Mouse (Mus musculus) granulocyte monocyte progenitor cell, adult 5-6 weeks (primary cell): Measurements from ENCODE around the gene 9030025P20Rik. TPM values are rescaled to one million over a fixed set of nuclear protein-coding genes. Genes with fewer than 3 reads are reported as not detected.
"Not testable (repeated sequence)": the region's sequence is repeated elsewhere in the genome, so short reads cannot be mapped to it uniquely, and the experiment has no call there.

Source experiments
- ATAC-seq: replicated peaks from 2 replicates; pipeline ENCODE4 v1.8.0; 2016; ENCODE audit warnings: mild to moderate bottlenecking, moderate TSS enrichment, inconsistent platforms; ENCODE audit not compliant: poor library complexity, severe bottlenecking
- total RNA-seq, 2 experiments: library from RNA; stranded (forward) in 1 of 2; stranded (reverse) in 1 of 2; fragments of 200-712, 200-1000 nt in 1 of 2; fragments of >200 nt in 1 of 2; fragmentation: Nextera tagmentation in 1 of 2; gene quantifications; 2 replicates each; pipeline ENCODE4 v1.2.3; 2014 to 2017

9030025P20Rik gene
- total RNA-seq (2014; fragmentation: Nextera tagmentation) (6.5 and 10.5 TPM in 2 replicates), total RNA-seq (2017) (4.7 and 6.3 TPM in 2 replicates)

DNA sequence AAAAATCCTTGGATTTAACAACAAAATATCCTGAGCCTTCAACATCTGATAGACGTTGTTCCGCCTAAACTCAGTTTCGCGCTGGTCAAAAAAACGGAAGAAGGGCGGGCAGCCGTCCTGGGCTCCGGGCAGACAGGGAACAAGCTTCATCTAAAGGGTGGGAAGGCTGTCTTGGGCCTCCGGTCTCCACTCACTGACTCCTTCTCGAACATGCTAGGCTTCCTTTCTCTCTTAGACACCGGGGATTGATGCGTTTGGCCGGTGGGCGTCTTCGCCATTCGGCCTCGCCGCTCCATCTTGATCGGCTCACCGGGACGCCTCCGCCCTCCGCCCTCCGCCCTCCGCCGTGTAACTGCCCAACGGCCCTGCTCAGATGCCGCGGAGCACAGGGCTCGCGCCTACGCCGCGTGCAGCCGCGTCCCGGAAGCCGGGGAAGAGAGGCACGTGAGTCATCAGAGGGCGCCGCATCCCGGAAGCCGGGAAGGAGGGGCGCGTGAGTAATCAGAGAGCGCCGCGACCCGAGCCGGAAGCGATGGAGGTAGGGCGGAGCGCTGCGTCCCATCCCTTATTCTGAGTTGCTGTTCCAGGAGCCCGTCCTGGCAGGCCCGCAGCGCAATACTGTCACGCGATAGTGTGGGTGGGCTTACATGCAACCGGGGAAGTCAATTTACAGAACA is at the start of gene 9030025P20Rik, which contains the start of gene Gm3417:
Gene 9030025P20Rik (plus strand): TSS at position 107 of the 677 bp plus-strand sequence.
Gene Gm3417 (minus strand): TSS at position 429 of the 677 bp plus-strand sequence.
- peak; percentile 94 for ATAC-seq

DNA sequence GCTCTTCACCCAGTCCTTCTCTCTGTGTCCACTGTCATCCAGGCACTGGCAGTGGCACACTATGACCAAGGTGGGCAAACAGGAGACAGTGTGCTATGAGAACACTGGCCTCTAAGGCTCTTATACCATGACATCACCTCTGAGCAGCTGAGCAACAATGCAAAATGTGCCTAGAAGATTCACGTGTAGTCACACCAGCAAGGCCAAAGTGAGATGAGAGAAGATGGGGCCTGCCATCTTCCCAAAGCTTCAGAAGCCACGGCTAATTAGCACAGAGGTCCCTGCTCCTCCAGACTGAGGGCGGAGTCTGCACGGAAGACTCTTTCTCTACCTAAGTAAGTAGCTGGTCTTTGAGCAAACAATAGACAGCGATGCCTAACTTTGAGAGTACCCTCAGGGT is 49.6 kb upstream of the 9030025P20Rik start:
- no peak for ATAC-seq

DNA sequence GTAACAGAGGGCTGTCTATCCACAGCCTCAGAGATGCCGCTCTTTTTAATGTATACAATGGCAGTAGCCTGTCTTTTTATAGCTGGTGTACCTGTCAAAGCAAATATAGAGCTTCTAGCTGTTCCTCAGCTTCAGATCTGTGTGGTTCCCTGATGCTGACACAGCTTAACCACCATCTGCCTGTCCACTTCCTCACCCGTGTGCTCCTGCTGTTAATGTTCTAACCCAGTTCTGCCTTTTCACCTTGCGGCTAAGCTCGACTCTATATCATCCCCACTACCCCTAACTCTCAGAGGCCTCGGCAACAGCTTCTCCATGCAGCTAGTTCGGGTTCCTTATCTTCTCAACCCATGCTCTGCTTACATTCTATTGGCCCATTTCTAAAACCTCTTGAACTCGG is 47.6 kb upstream of the 9030025P20Rik start:
- peak; percentile 75 for ATAC-seq

DNA sequence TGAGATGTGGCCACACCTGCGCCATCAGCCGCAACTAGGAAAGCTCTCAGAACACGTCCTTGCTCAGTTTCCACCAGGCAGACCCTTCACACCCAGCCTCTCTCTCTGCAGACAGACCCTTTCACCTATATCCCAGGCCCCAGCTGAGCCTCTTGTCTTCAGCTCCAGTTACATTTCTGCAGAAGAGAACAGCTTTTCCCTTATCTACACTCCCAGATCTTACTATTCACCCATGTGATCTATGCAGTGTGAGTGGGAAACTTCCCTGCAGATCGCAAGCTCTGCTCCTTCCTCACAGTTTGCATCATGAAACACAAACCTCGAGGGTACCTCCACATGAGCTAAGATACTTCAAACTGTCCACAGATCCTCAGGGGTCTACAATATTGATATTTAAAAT is 46.8 kb upstream of the 9030025P20Rik start:
- ATAC-seq, result no peak

DNA sequence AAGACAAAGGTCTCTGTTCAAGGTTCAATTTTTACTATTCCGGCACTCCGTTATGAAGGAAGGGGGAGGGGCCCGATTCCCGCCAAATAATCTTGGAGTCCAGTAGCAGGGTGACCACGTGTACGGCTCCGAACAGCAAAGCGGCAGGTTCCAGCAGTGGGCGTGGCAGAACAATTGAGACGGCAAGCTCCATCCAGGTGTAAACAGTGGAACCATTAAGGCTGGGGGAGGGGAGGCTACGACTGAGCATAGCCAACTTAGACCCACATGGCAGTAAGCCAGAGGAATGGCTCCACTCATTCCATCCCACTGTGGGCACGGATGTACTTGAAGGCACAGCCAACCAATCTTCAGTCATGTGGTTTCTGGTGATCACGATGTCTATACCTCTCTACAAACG is 43.0 kb upstream of the 9030025P20Rik start:
- ATAC-seq, result not testable (repeated sequence)

DNA sequence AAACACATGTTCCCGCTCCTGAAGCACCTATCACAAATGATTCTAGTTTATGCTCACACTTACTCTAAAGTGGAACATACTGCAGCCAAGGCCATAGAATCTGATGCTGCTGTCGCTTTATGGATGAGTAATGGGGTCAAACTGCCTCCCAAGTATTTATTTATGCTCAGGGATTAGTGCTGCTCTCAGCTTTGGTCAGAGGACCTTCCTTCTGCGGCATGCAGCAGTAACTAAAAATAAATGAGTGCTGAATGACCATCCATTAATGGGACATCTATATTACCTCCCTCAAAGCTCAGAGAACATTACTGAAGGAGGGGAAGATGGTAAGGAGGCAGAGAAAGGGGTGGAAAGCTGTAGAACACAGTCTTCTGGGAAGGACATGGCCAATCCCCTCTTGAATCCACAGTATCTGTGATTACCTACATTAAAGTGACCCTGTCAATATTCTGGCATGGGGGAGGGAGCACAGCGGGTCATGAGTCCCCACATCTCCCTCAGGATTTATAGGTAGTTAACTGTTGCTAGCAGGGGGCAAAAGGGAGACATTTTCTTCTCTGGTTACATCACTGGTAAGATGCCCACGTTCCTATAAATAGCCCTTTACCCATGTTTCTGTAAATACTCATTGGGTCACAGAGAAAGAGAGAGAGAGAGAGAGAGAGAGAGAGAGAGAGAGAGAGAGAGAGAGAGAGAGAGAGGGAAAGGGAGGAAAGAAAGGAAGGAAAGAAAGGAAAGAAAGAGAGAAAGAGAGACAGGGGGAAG is 42.2 kb upstream of the 9030025P20Rik start:
- no peak for ATAC-seq

DNA sequence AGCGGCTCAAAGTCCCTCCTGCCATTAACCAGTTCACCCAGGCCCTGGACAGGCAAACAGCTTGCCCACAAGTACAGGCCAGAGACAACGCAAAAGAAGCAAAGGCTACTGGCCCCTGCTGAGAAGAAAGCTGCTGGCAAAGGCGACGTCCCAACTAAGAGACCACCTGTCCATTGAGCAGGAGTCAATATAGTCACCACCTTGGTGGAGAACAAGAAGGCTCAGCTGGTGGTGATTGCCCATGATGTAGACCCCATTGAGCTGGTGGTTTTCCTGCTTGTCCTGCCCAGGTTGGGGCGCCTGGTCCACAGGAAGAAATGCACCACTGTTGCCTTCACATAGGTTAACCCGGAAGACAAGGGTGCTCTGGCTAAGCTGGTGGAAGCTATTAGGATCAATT is 36.1 kb upstream of the 9030025P20Rik start:
- ATAC-seq, result not testable (repeated sequence)

DNA sequence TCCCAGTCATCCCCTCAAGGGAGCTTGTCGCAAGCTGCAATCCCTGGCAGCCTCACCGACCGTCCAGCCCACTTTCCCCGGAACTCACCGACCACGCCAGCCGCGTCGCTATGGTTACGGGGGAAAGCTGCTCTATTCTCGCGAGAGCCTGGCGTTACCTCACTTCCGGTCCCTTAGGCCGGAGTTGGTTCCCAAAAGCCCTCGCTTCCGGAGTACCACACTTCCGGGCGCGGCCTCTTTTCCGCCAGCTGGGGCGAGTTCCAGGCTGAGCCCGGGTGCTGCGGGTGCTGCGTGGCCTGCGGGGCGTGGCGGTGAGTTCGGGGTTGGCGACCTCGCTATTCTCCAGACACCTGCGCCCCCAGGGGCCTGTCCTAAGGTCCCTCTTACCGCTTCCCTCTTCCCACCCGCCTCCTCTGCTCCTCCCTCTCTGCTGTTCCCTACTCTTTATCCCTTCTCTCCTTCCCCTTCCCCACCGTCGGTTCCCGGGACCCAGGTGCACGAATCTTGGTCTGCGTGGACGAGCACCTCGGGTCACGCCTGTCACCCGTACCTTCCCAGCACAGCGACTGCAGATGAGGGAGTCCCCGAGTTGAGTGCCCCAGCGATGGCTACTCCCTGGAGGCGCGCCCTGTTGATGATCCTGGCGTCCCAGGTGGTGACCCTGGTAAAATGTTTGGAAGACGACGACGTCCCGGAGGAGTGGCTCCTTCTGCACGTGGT is 35.1 kb upstream of the 9030025P20Rik start, which contains the start of the genes Wdr27 and 1600012H06Rik:
Gene Wdr27 (minus strand): TSS at position 150 of the 720 bp plus-strand sequence.
Gene 1600012H06Rik (plus strand): TSS at position 176 of the 720 bp plus-strand sequence.
- peak; percentile 97 for ATAC-seq

DNA sequence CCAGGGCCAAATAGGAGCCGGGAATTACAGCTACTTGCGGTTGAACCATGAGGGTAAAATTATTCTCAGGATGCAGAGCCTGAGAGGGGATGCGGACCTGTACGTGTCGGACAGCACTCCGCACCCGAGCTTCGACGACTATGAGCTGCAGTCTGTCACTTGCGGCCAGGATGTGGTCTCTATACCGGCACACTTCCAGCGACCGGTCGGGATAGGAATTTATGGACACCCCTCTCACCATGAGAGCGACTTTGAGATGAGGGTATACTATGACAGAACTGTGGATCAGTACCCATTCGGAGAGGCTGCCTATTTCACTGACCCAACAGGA is 34.6 kb upstream of the 9030025P20Rik start:
- peak; percentile 13 for ATAC-seq

DNA sequence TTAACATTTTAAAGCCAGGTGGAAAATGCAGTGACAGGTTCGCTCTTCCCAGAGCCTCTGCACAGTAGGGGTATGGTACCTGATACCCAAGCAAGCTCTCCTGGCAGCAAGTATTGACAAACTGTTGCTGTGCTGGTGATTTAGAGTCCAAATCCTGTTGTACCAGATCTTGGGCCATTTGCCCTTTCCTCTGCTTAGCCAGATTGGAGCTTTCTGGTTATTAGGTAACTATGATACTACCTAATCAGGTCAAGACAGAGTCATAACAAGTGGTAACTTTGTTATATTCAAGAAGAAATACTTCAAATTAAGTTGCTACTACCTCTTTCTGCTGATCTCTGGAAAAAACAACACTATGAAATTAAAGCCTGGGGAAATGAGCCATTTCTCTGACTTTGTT is 33.7 kb upstream of the 9030025P20Rik start:
- no peak for ATAC-seq

DNA sequence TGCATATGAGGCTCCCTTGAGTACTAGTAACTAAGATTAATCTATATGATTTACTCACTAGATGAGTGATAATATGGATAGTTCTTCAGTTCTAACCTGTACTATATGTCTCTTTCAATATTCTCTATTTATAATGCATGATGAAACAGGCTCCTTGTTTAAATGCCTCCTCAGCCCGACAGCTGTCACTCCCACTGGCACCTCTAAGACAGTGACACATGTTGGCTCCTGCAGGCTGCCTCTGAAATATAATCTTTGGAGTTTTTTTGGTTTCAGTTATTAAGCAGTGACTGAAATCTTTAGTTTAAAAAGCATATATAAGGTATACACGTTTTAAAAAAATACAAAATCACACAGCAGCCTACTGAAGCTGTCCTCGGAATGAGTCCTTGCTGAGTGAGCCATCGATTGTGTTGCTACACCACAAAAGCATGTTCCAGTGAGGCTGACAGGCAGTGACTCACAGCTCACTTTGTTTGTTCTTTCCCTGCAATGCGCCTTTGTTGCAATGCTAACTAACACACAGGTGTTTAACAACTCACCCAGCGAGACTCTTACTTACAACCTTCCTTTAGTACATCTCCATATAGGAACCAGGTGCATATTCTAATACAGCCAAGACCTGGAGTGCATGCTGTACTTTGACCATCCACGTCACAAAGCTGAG is 29.0 kb upstream of the 9030025P20Rik start:
- ATAC-seq, result no peak

DNA sequence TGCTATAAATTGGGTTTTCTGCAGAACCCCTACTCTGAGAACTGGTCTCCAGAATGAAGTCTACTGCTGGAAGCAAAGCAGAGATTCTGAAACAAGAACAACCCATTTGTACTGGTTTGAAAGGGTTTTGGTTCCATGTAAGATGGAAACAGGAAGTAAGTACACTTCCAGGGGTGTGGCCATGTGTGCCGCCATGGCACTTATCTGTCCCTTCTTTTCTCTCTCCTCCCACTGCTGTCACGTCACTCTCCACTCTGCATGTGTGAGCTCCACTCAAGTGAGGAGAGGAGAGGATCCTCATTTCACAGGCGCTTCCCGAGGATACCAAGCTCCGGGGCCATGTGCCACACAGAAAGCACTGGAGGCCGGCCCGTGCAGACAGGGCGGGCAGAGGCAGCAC is 24.8 kb upstream of the 9030025P20Rik start:
- peak; percentile 92 for ATAC-seq

DNA sequence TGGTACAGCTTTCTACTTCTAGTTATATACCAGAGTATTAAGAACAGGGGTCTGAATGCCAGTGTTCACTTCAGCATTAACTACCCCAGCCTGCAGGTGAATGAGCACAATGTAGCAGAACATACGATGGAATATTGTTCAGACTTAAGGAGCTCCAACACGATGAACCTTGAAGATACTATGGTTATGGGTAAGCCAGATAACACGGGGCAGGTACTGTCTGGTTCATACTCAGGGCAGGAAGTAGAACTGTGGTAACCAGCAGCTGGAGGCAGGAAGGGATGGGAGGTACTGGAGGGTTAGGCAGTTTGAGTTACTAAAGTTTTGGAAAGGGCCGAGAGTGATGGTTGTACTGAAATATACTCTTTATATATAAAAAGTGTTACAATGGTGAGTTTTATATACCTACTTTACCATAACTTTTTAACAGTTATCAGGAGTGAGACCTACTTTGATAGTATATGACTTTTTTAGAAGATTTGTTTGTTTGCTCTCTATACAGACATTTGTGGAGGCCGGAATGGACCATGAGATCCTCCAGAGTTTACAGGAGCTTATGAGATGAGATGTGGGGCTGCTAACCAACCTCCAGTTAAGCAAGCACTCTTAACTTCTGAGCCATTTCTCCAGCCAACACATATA is 19.5 kb upstream of the 9030025P20Rik start:
- ATAC-seq, result no peak

DNA sequence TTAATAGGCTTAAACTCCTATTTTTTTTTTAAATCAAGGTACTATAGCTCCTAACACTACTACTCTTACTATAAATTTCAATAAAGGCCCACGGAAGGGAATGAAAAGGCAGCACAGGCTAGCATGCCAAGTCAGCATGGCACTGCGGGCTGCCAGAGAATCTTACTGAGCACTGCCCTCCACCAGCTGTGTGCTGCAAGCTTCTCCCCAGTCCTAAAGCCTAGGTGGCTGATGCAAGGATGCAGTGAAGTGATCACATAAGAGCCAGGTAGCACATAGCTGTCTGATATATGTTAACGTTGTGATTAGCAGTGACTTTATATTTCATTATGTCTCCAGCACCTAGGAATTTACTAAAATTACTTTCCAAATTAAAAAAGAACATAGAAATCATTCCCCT is 18.3 kb upstream of the 9030025P20Rik start:
- 0 out of 2 replicates have a peak, but pooled peaks have one; percentile 18 for ATAC-seq

DNA sequence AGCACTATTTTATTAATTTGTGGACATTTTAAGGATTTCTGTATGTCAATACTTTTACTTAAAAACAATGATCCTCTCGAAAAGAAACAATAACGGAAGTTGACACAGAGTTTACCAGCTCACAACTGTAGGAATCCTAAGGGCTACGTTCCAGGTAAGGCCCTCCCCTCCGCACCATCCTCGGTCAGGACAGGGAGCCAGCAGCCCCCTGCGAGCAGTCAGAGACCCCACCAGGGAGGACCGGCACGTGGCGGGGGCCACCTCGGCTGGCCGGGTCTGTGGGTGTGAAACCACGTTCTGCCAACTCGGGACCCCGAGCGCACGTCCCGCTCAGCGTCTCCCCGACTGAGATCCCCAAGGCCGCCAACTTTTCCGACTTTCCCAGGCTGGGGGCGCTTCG is 17.7 kb upstream of the 9030025P20Rik start:
- no peak; the same call in 1 of the 2 replicates for ATAC-seq

DNA sequence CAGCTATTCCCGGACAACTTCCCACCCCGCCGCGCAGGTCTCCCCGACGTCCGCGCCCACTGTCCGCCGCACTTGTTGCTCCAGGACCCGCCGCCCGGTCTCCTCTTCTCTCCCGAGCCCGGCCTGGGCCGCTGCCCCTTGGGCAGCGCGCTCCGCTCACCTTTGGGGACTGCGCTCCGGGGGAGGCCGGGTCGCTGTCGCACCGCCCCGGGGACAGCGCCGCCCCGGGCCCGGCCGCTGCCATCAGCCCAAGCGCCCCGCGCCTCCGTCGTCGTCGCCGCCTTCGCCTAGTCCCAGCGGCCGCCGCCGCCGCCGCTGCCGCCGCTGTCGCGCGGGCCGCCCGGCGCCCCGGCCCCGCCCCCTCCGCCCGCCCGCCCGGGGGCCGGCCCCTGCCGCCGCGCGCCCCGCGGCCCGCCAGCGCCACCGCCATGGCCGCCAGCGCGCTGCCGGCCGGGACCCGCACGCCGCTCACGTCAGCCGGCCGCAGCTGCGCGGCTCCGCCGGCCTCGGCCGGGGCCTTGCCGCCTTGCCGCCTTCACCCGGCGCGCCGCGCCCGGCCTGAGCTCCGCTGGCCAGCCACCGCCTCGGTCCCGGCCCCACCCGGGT is 17.2 kb upstream of the 9030025P20Rik start, which contains the start of gene Phf10:
Gene Phf10 (minus strand): TSS at position 323 of the 606 bp plus-strand sequence.
- ATAC-seq, result peak; percentile 13

DNA sequence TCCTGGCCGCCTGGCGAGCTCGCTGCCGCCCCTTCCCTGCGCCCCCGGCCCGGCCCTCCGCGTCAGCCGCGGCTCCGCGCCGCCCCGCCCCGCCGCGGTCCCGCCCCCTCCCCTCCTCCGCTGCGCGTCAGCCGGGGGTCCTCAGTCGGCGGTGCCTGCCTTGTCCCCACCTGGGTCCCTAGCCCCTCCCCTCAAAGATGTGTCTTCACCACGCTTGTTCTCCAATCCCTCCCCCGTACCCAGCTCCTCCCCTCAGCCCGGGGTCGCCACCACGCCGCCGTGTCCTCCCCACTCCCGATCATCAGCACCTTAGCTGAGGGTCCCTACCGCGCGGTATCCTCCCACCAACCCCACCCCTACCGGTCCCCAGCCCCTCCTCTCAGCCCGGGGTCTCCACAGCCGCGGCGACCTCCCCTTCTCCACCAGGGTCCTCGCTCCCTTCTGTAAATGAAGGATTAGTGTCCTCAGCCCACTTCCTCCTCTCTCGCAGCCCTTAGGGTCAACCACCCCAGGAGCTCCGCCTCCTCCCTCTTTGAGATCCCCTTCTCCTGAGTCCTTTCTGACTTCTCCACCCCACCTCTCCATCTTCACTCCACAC is 16.6 kb upstream of the 9030025P20Rik start:
- ATAC-seq, result peak; percentile 85

DNA sequence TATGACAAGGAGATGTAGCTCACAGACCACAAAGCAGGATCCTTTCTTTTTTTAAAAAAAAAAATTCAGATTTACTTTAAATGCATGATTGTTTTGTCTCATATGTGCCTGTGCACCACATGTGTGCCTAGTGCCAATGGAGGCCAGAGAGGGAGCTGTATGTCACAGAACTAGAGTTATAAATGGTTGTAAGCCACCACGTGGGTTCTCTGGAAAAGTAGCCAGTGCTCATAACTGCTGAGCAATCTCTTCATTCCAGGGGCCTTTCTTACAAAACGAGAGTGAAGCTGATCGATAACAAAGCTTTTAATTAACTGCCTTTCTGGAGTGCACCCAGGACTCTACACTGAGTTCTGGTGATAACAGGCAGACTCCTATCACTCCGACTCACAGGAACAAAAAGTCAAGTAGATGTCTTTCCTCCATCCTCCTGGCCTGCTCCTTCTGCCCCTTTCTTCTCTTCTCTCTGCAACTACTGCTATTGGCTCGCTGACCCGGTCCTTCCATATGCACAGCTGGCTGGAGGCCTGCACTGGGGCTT is 9.8 kb upstream of the 9030025P20Rik start:
- ATAC-seq, result not testable (repeated sequence)
